Mouse (Mus musculus): ENCODE data around the gene Mrvi1.

- no peak for TF ChIP-seq CTCF (IDR thresholded peaks at IDR 0.05; ENCODE audit: control insufficient read depth, insufficient read depth, insufficient replicate concordance, low read depth, low read length)
- TF ChIP-seq POLR2A (IDR thresholded peaks at IDR 0.05; ENCODE audit: control insufficient read depth, low read depth, low read length) = no peak
These were observed 119.4 kb downstream of the Mrvi1 start, which contains the start of gene Lyve1 for GRCm38 (mm10) chr7:110862751-110863289.
